Mouse (Mus musculus) forebrain, embryonic 13.5 days (tissue): Measurements from ENCODE around the gene Ankrd34a. TPM values are rescaled to one million over a fixed set of nuclear protein-coding genes. Genes with fewer than 3 reads are reported as not detected.
"Not testable (repeated sequence)": the region's sequence is repeated elsewhere in the genome, so short reads cannot be mapped to it uniquely, and the experiment has no call there.

Experiments used
- ATAC-seq: fragments of 200-750 bp; cut with Nextera tagmentation; 2 replicates; pipeline ENCODE4 v1.8.0; 2017
- H3K27ac ChIP-seq: fragments of 300-500 bp; sonication (generic); 2 replicates; pipeline ENCODE4 v1.5.1; 2015; ENCODE audit warnings: inconsistent platforms, mild to moderate bottlenecking, moderate library complexity
- H3K27me3 ChIP-seq: fragments of 300-500 bp; sonication (generic); 2 replicates; pipeline ENCODE4 v1.6.1; 2015; ENCODE audit warnings: mild to moderate bottlenecking, inconsistent platforms
- H3K36me3 ChIP-seq: fragments of 300-500 bp; sonication (generic); 2 replicates; pipeline ENCODE4 v1.6.1; 2015; ENCODE audit warnings: mild to moderate bottlenecking, inconsistent platforms; ENCODE audit not compliant: poor library complexity, severe bottlenecking
- H3K4me1 ChIP-seq: fragments of 300-500 bp; sonication (generic); 2 replicates; pipeline ENCODE4 v1.6.1; 2015; ENCODE audit warnings: inconsistent platforms
- H3K4me2 ChIP-seq: fragments of 300-500 bp; sonication (generic); 2 replicates; pipeline ENCODE4 v1.6.1; 2015; ENCODE audit warnings: inconsistent platforms, mild to moderate bottlenecking, moderate library complexity
- H3K4me3 ChIP-seq: fragments of 300-500 bp; sonication (generic); 2 replicates; pipeline ENCODE4 v1.5.1; 2015; ENCODE audit warnings: mild to moderate bottlenecking, inconsistent platforms
- H3K9ac ChIP-seq: fragments of 300-500 bp; sonication (generic); 2 replicates; pipeline ENCODE4 v1.6.1; 2015; ENCODE audit warnings: mild to moderate bottlenecking, inconsistent platforms
- H3K9me3 ChIP-seq: fragments of 300-500 bp; sonication (generic); replicated peaks from 2 replicates; pipeline ENCODE4 v1.6.1; 2016; ENCODE audit warnings: inconsistent platforms
- WGBS: fragments of 180-500 bp; shearing (Covaris S2); methylation state at CpG from one replicate; pipeline ENCODE4 v1.1.7; 2015; 5-methylcytosine and 5-hydroxymethylcytosine counted together
- polyA plus RNA-seq: library from polyadenylated mRNA; unstranded; fragments of >200 nt; fragmentation: Nextera tagmentation; extraction: Ambion mirVana; gene quantifications from 2 replicates; pipeline ENCODE4 v1.2.1, GENCODE M21; 2015

The Ankrd34a gene
- polyA plus RNA-seq, 1 experiment from 2014 or later = 6.6 TPM

- ATAC-seq = peak; percentile 65
- Histone ChIP-seq H3K9me3 (no peaks in the 10 kb centered on the region), H3K4me1 (peaks cover 79% of the 10 kb centered on the region), H3K36me3 (peaks cover 5% of the 10 kb centered on the region; the same call in 1 of the 2 replicates), H3K4me2 (peak overlapping the region; percentile 69), H3K27me3 (0 out of 2 replicates have a peak, but pooled peaks cover 3% of the 10 kb centered on the region), H3K9ac (peak overlapping the region; percentile 92), H3K4me3 (peak overlapping the region; percentile 85), H3K27ac (peak overlapping the region; percentile 93)
- under 1% methylated on average over 19 of the region's 40 CpGs for WGBS
These were observed 4.9 kb downstream of the Ankrd34a start for GRCm38 (mm10) chr3:96601251-96601787.

GRCm38 (mm10) chr3:96601941-96602703, 5.7 kb downstream of the Ankrd34a start:
- H3K9me3 ChIP-seq = no peaks in the 10 kb centered on the region
- H3K4me1 ChIP-seq = peaks cover 71% of the 10 kb centered on the region
- ATAC-seq = no peak
- H3K4me2 ChIP-seq = peak overlapping the region; percentile 69
- peak overlapping the region; percentile 92 for H3K9ac ChIP-seq
- H3K27me3 ChIP-seq = no peaks in the 10 kb centered on the region
- H3K36me3 ChIP-seq = peaks cover 5% of the 10 kb centered on the region; the same call in 1 of the 2 replicates
- H3K4me3 ChIP-seq = peak overlapping the region; percentile 85
- 11% methylated on average over 10 of the region's 10 CpGs for WGBS
- peak overlapping the region; percentile 93 for H3K27ac ChIP-seq

GRCm38 (mm10) chr3:96602704-96603084, 6.3 kb downstream of the Ankrd34a start:
- peak overlapping the region; percentile 69 for H3K4me2 ChIP-seq
- peaks cover 10% of the 10 kb centered on the region; the same call in 1 of the 2 replicates for H3K36me3 ChIP-seq
- no peak for ATAC-seq
- WGBS = 45% methylated on average over 5 of the region's 5 CpGs
- no peaks in the 10 kb centered on the region for H3K27me3 ChIP-seq
- H3K4me1 ChIP-seq = peaks cover 65% of the 10 kb centered on the region
- no peaks in the 10 kb centered on the region for H3K9me3 ChIP-seq
- H3K27ac ChIP-seq = peak overlapping the region; percentile 93
- H3K9ac ChIP-seq = peak overlapping the region; percentile 92
- peak overlapping the region; percentile 85 for H3K4me3 ChIP-seq

- peak overlapping the region; percentile 69 for H3K4me2 ChIP-seq
- no peak for ATAC-seq
- H3K9me3 ChIP-seq = no peaks in the 10 kb centered on the region
- H3K9ac ChIP-seq = peak overlapping the region; percentile 92
- 47% methylated on average over 5 of the region's 5 CpGs for WGBS
- no peaks in the 10 kb centered on the region for H3K27me3 ChIP-seq
- H3K4me3 ChIP-seq = peak overlapping the region; percentile 85
- peaks cover 10% of the 10 kb centered on the region; the same call in 1 of the 2 replicates for H3K36me3 ChIP-seq
- H3K4me1 ChIP-seq = peaks cover 59% of the 10 kb centered on the region
- H3K27ac ChIP-seq = peak overlapping the region; percentile 93; the same call in 1 of the 2 replicates
These were observed 6.9 kb downstream of the Ankrd34a start for GRCm38 (mm10) chr3:96603311-96603710.

GRCm38 (mm10) chr3:96606007-96606406, 9.6 kb downstream of the Ankrd34a start:
- H3K27me3 ChIP-seq, H3K9me3 ChIP-seq, ATAC-seq, H3K9ac ChIP-seq, H3K4me3 ChIP-seq, H3K4me2 ChIP-seq, H3K27ac ChIP-seq: not testable (repeated sequence)
- Histone ChIP-seq H3K36me3 (peaks cover 19% of the 10 kb centered on the region; the same call in 1 of the 2 replicates), H3K4me1 (peaks cover 39% of the 10 kb centered on the region)
- WGBS = 84% methylated on average over 4 of the region's 4 CpGs

- Histone ChIP-seq H3K27ac (no peak overlapping the region), H3K4me1 (peaks cover 39% of the 10 kb centered on the region), H3K27me3 (no peaks in the 10 kb centered on the region), H3K9ac (no peak overlapping the region), H3K36me3 (peaks cover 19% of the 10 kb centered on the region; the same call in 1 of the 2 replicates), H3K9me3 (no peaks in the 10 kb centered on the region), H3K4me2 (no peak overlapping the region), H3K4me3 (no peak overlapping the region)
- ATAC-seq = no peak
- WGBS = 93% methylated on average over 4 of the region's 4 CpGs
These were observed 10.2 kb downstream of the Ankrd34a start for GRCm38 (mm10) chr3:96606618-96607017.

GRCm38 (mm10) chr3:96617941-96618340, 21.5 kb downstream of the Ankrd34a start:
- no peaks in the 10 kb centered on the region for H3K4me1 ChIP-seq
- H3K4me2 ChIP-seq = no peak overlapping the region
- H3K27me3 ChIP-seq = no peaks in the 10 kb centered on the region
- H3K9me3 ChIP-seq = no peaks in the 10 kb centered on the region
- H3K4me3 ChIP-seq = no peak overlapping the region
- H3K9ac ChIP-seq = no peak overlapping the region
- peaks cover 76% of the 10 kb centered on the region for H3K36me3 ChIP-seq
- 98% methylated on average over 3 of the region's 3 CpGs for WGBS
- H3K27ac ChIP-seq = no peak overlapping the region
- no peak for ATAC-seq

GRCm38 (mm10) chr3:96623201-96623600, 26.8 kb downstream of the Ankrd34a start:
- WGBS = 93% methylated on average over 4 of the region's 4 CpGs
- no peak overlapping the region for H3K27ac ChIP-seq
- ATAC-seq = no peak
- no peaks in the 10 kb centered on the region for H3K27me3 ChIP-seq
- H3K36me3 ChIP-seq = peaks cover 71% of the 10 kb centered on the region
- no peaks in the 10 kb centered on the region for H3K9me3 ChIP-seq
- no peak overlapping the region for H3K4me3 ChIP-seq
- H3K4me2 ChIP-seq = no peak overlapping the region
- H3K4me1 ChIP-seq = no peaks in the 10 kb centered on the region
- H3K9ac ChIP-seq = no peak overlapping the region

GRCm38 (mm10) chr3:96629729-96630600, 33.5 kb downstream of the Ankrd34a start, which contains the start of gene Rbm8a:
TSS of gene Rbm8a (plus strand) at chr3:96629933.
- Histone ChIP-seq H3K27me3 (no peaks in the 10 kb centered on the region), H3K4me2 (peak within 1 kb of the TSS; percentile 92), H3K4me3 (peak within 1 kb of the TSS; percentile 75), H3K4me1 (peaks cover 26% of the 10 kb centered on the region), H3K9ac (peak within 1 kb of the TSS; percentile 86), H3K27ac (peak within 1 kb of the TSS; percentile 46), H3K36me3 (peaks cover 46% of the 10 kb centered on the region), H3K9me3 (no peaks in the 10 kb centered on the region)
- under 1% methylated on average over 48 of the region's 48 CpGs for WGBS
- peak; percentile 95 for ATAC-seq

GRCm38 (mm10) chr3:96632058-96632457, 35.6 kb downstream of the Ankrd34a start:
- no peak for ATAC-seq
- H3K9me3 ChIP-seq = no peaks in the 10 kb centered on the region
- peaks cover 40% of the 10 kb centered on the region for H3K4me1 ChIP-seq
- H3K36me3 ChIP-seq = peaks cover 30% of the 10 kb centered on the region
- H3K4me3 ChIP-seq = no peak overlapping the region
- no peak overlapping the region for H3K4me2 ChIP-seq
- H3K27me3 ChIP-seq = no peaks in the 10 kb centered on the region
- H3K9ac ChIP-seq = no peak overlapping the region
- H3K27ac ChIP-seq = no peak overlapping the region

- Histone ChIP-seq H3K36me3 (peaks cover 37% of the 10 kb centered on the region), H3K4me1 (peaks cover 36% of the 10 kb centered on the region), H3K9ac (no peak overlapping the region), H3K27me3 (no peaks in the 10 kb centered on the region), H3K27ac (no peak overlapping the region), H3K4me2 (no peak overlapping the region), H3K9me3 (no peaks in the 10 kb centered on the region), H3K4me3 (no peak overlapping the region)
- no peak for ATAC-seq
- 78% methylated on average over 1 of the region's 1 CpGs for WGBS
These were observed 37.6 kb downstream of the Ankrd34a start for GRCm38 (mm10) chr3:96634015-96634414.
